Mouse (Mus musculus) heart, embryonic 12.5 days (tissue): ENCODE results near the gene Dazap1. TPM values are rescaled to one million over a fixed set of nuclear protein-coding genes. Genes with fewer than 3 reads are reported as not detected.
A peak's percentile ranks its signal among the peaks of the same experiment; 100 is the strongest.

ENCODE experiments used
- ATAC-seq: fragments of 200-750 bp; cut with Nextera tagmentation; 2 replicates; pipeline ENCODE4 v1.8.0; 2017; ENCODE audit warnings: moderate TSS enrichment, moderate library complexity; ENCODE audit not compliant: insufficient number of reproducible peaks, low FRiP score
- H3K27ac ChIP-seq: fragments of 300-500 bp; sonication (generic); 2 replicates; pipeline ENCODE4 v1.5.1; 2016; ENCODE audit warnings: mild to moderate bottlenecking, moderate library complexity; ENCODE audit not compliant: poor library complexity, severe bottlenecking
- H3K27me3 ChIP-seq: fragments of 300-500 bp; sonication (generic); replicated peaks from 2 replicates; pipeline ENCODE4 v1.6.1; 2016; ENCODE audit warnings: mild to moderate bottlenecking, moderate library complexity
- H3K36me3 ChIP-seq: fragments of 300-500 bp; sonication (generic); 2 replicates; pipeline ENCODE4 v1.6.1; 2016; ENCODE audit warnings: mild to moderate bottlenecking, moderate library complexity
- H3K4me1 ChIP-seq: fragments of 300-500 bp; sonication (generic); replicated peaks from 2 replicates; pipeline ENCODE4 v1.6.1; 2016; ENCODE audit warnings: mild to moderate bottlenecking
- H3K4me2 ChIP-seq: fragments of 300-500 bp; sonication (generic); 2 replicates; pipeline ENCODE4 v1.6.1; 2016; ENCODE audit warnings: mild to moderate bottlenecking, moderate library complexity
- H3K4me3 ChIP-seq: fragments of 300-500 bp; sonication (generic); 2 replicates; pipeline ENCODE4 v1.5.1; 2016; ENCODE audit warnings: mild to moderate bottlenecking
- H3K9ac ChIP-seq: fragments of 300-500 bp; sonication (generic); 2 replicates; pipeline ENCODE4 v1.6.1; 2016; ENCODE audit warnings: mild to moderate bottlenecking, moderate library complexity
- H3K9me3 ChIP-seq: fragments of 300-500 bp; sonication (generic); replicated peaks from 2 replicates; pipeline ENCODE4 v1.6.1; 2016; ENCODE audit warnings: mild to moderate bottlenecking, moderate library complexity
- WGBS: fragments of 180-500 bp; shearing (Covaris S2); methylation state at CpG from one replicate; pipeline ENCODE4 v1.1.7; 2016; 5-methylcytosine and 5-hydroxymethylcytosine counted together
- polyA plus RNA-seq: library from polyadenylated mRNA; unstranded; fragments of >200 nt; fragmentation: Nextera tagmentation; extraction: Ambion mirVana; gene quantifications from 2 replicates; pipeline ENCODE4 v1.2.1, GENCODE M21; 2016

Gene Dazap1
- polyA plus RNA-seq, 1 experiment from 2014 or later = 37.4 TPM

GRCm38 (mm10) chr10:80250059-80250458 is 11.2 kb upstream of the Dazap1 start:
- Histone ChIP-seq H3K27me3 (no peaks in the 10 kb centered on the region), H3K4me1 (peaks cover 36% of the 10 kb centered on the region), H3K27ac (no peak overlapping the region), H3K36me3 (peaks cover 31% of the 10 kb centered on the region), H3K4me3 (peak overlapping the region; percentile 79), H3K4me2 (peak overlapping the region; percentile 88), H3K9me3 (no peaks in the 10 kb centered on the region), H3K9ac (peak overlapping the region; percentile 93)
- no peak for ATAC-seq
- 36% methylated on average over 2 of the region's 2 CpGs for WGBS

- Histone ChIP-seq H3K9me3 (no peaks in the 10 kb centered on the region), H3K27me3 (no peaks in the 10 kb centered on the region), H3K4me3 (peak overlapping the region; percentile 79), H3K9ac (peak overlapping the region; percentile 93; the same call in 1 of the 2 replicates), H3K4me2 (peak overlapping the region; percentile 88), H3K36me3 (peaks cover 37% of the 10 kb centered on the region), H3K4me1 (peaks cover 31% of the 10 kb centered on the region), H3K27ac (no peak overlapping the region)
- no peak for ATAC-seq
- WGBS = 74% methylated on average over 4 of the region's 4 CpGs
Measured at GRCm38 (mm10) chr10:80250573-80250972, 10.7 kb upstream of the Dazap1 start.

- Histone ChIP-seq H3K4me1 (peaks cover 33% of the 10 kb centered on the region), H3K4me2 (no peak overlapping the region), H3K27me3 (no peaks in the 10 kb centered on the region), H3K9ac (peak overlapping the region; percentile 18; the same call in 1 of the 2 replicates), H3K4me3 (no peak overlapping the region), H3K9me3 (no peaks in the 10 kb centered on the region), H3K27ac (no peak overlapping the region), H3K36me3 (peaks cover 51% of the 10 kb centered on the region)
- no peak for ATAC-seq
Measured at GRCm38 (mm10) chr10:80252011-80252410, 9.3 kb upstream of the Dazap1 start.

GRCm38 (mm10) chr10:80252493-80253274 is 8.6 kb upstream of the Dazap1 start:
- 90% methylated on average over 11 of the region's 11 CpGs for WGBS
- no peak overlapping the region for H3K27ac ChIP-seq

GRCm38 (mm10) chr10:80253551-80253950 is 7.7 kb upstream of the Dazap1 start:
- no peak for ATAC-seq
- no peak overlapping the region for H3K4me3 ChIP-seq
- no peak overlapping the region for H3K9ac ChIP-seq
- H3K9me3 ChIP-seq = no peaks in the 10 kb centered on the region
- H3K4me2 ChIP-seq = no peak overlapping the region
- WGBS = 78% methylated on average over 6 of the region's 6 CpGs
- no peaks in the 10 kb centered on the region for H3K27me3 ChIP-seq
- no peak overlapping the region for H3K27ac ChIP-seq
- peaks cover 65% of the 10 kb centered on the region for H3K36me3 ChIP-seq
- H3K4me1 ChIP-seq = peaks cover 39% of the 10 kb centered on the region

More at GRCm38 (mm10) chr10:80252493-80253274, 8.6 kb upstream of the Dazap1 start:
- Histone ChIP-seq H3K4me3 (no peak overlapping the region), H3K9me3 (no peaks in the 10 kb centered on the region), H3K36me3 (peaks cover 56% of the 10 kb centered on the region), H3K27me3 (no peaks in the 10 kb centered on the region), H3K4me1 (peaks cover 33% of the 10 kb centered on the region), H3K9ac (peak overlapping the region; percentile 18; the same call in 1 of the 2 replicates), H3K4me2 (no peak overlapping the region)
- ATAC-seq = no peak

GRCm38 (mm10) chr10:80254331-80255297 is 6.7 kb upstream of the Dazap1 start:
- no peak overlapping the region for H3K4me3 ChIP-seq
- 94% methylated on average over 26 of the region's 26 CpGs for WGBS
- H3K4me2 ChIP-seq = no peak overlapping the region
- H3K27me3 ChIP-seq = no peaks in the 10 kb centered on the region
- no peak overlapping the region for H3K9ac ChIP-seq
- H3K27ac ChIP-seq = no peak overlapping the region
- peaks cover 72% of the 10 kb centered on the region for H3K36me3 ChIP-seq
- H3K4me1 ChIP-seq = peaks cover 50% of the 10 kb centered on the region
- no peaks in the 10 kb centered on the region for H3K9me3 ChIP-seq
- ATAC-seq = no peak

GRCm38 (mm10) chr10:80255881-80256535 is 5.3 kb upstream of the Dazap1 start:
- H3K9me3 ChIP-seq = no peaks in the 10 kb centered on the region
- WGBS = 87% methylated on average over 5 of the region's 5 CpGs
- H3K9ac ChIP-seq = no peak overlapping the region
- H3K27me3 ChIP-seq = no peaks in the 10 kb centered on the region
- H3K4me3 ChIP-seq = no peak overlapping the region
- H3K36me3 ChIP-seq = peaks cover 72% of the 10 kb centered on the region
- ATAC-seq = no peak
- no peak overlapping the region for H3K4me2 ChIP-seq
- H3K4me1 ChIP-seq = peaks cover 44% of the 10 kb centered on the region
- H3K27ac ChIP-seq = no peak overlapping the region

GRCm38 (mm10) chr10:80257936-80258335 is 3.4 kb upstream of the Dazap1 start:
- no peak overlapping the region for H3K27ac ChIP-seq
- H3K27me3 ChIP-seq = no peaks in the 10 kb centered on the region
- 79% methylated on average over 2 of the region's 2 CpGs for WGBS
- no peaks in the 10 kb centered on the region for H3K9me3 ChIP-seq
- H3K4me2 ChIP-seq = no peak overlapping the region
- no peak for ATAC-seq
- H3K36me3 ChIP-seq = peaks cover 62% of the 10 kb centered on the region
- H3K4me3 ChIP-seq = no peak overlapping the region
- no peak overlapping the region for H3K9ac ChIP-seq
- H3K4me1 ChIP-seq = peaks cover 37% of the 10 kb centered on the region

GRCm38 (mm10) chr10:80258752-80259462 is 2.4 kb upstream of the Dazap1 start:
- H3K27me3 ChIP-seq = no peaks in the 10 kb centered on the region
- H3K36me3 ChIP-seq = peaks cover 52% of the 10 kb centered on the region
- H3K4me2 ChIP-seq = peak overlapping the region; percentile 92
- H3K4me3 ChIP-seq = no peak overlapping the region
- H3K9ac ChIP-seq = peak overlapping the region; percentile 72; the same call in 1 of the 2 replicates
- H3K27ac ChIP-seq = peak overlapping the region; percentile 4; the same call in 1 of the 2 replicates
- no peaks in the 10 kb centered on the region for H3K9me3 ChIP-seq
- 85% methylated on average over 14 of the region's 14 CpGs for WGBS
- ATAC-seq = no peak
- peaks cover 37% of the 10 kb centered on the region for H3K4me1 ChIP-seq

GRCm38 (mm10) chr10:80259463-80259805 is 1.9 kb upstream of the Dazap1 start:
- ATAC-seq = no peak
- Histone ChIP-seq H3K27ac (peak overlapping the region; percentile 95), H3K4me2 (peak overlapping the region; percentile 92), H3K4me3 (peak overlapping the region; percentile 53), H3K9me3 (no peaks in the 10 kb centered on the region), H3K36me3 (peaks cover 47% of the 10 kb centered on the region), H3K9ac (peak overlapping the region; percentile 72), H3K4me1 (peaks cover 37% of the 10 kb centered on the region), H3K27me3 (no peaks in the 10 kb centered on the region)
- WGBS = 75% methylated on average over 6 of the region's 6 CpGs
